Mouse (Mus musculus) splenic B cell, adult 2 months (primary cell): ENCODE results near the gene Pan2.
"Not testable (repeated sequence)": the region's sequence is repeated elsewhere in the genome, so short reads cannot be mapped to it uniquely, and the experiment has no call there.

Experiments used
- DNase-seq: peaks from one replicate; pipeline ENCODE4 v3.0.0-alpha.2; 2011; ENCODE audit warnings: low read depth, low spot score
- H3K27me3 ChIP-seq: 2 replicates; pipeline ENCODE4 v1.6.1; 2012; ENCODE audit warnings: mild to moderate bottlenecking, low read length, moderate library complexity, mixed read lengths; ENCODE audit not compliant: control insufficient read depth, poor library complexity, insufficient read depth, severe bottlenecking
- H3K36me3 ChIP-seq: 2 replicates; pipeline ENCODE4 v1.6.1; 2012; ENCODE audit warnings: mild to moderate bottlenecking, low read length, moderate library complexity, mixed read lengths; ENCODE audit not compliant: control insufficient read depth, poor library complexity, insufficient read depth, severe bottlenecking

The Pan2 gene

GRCm38 (mm10) chr10:128303126-128304021, at the start of gene Pan2:
Gene Pan2 (plus strand): TSS chr10:128303335.
- no peaks in the 10 kb centered on the region for H3K36me3 ChIP-seq
- no peaks in the 10 kb centered on the region for H3K27me3 ChIP-seq
- peak; percentile 100 for DNase-seq

GRCm38 (mm10) chr10:128253677-128254255, 49.4 kb upstream of the Pan2 start, which contains the start of gene Apon:
Gene Apon (plus strand): TSS chr10:128254096.
- DNase-seq, result no peak
- Histone ChIP-seq H3K27me3 (no peaks in the 10 kb centered on the region), H3K36me3 (peaks cover 5% of the 10 kb centered on the region; the same call in 1 of the 2 replicates)

GRCm38 (mm10) chr10:128255925-128256324, 47.2 kb upstream of the Pan2 start:
- Histone ChIP-seq H3K27me3 (no peaks in the 10 kb centered on the region), H3K36me3 (peaks cover 5% of the 10 kb centered on the region; the same call in 1 of the 2 replicates)
- no peak for DNase-seq

DNA sequence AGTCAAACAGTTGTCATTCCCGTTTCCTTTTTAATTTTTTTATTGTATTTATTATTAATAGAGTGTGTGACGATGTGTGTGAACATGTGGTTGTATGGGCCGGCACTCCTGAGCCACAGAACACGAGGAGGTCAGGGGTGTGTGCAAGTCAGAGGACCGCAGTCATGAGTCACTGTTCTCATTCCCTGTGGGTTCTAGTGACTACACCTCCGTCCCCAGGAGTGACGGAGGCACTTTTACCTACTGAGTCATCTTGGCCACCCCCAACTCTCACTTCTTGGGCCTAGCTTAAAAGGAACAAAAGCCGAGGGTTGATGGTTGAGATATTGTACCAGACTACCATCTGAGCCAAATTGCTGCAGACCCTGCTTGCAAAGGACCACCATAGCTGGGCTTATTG, 46.8 kb upstream of the Pan2 start:
- no peak for DNase-seq
- Histone ChIP-seq H3K27me3 (no peaks in the 10 kb centered on the region), H3K36me3 (peaks cover 5% of the 10 kb centered on the region; the same call in 1 of the 2 replicates)

- DNase-seq, result peak; percentile 74
- no peaks in the 10 kb centered on the region for H3K36me3 ChIP-seq
- H3K27me3 ChIP-seq, result no peaks in the 10 kb centered on the region
Measured at GRCm38 (mm10) chr10:128258953-128259352, 44.2 kb upstream of the Pan2 start.

- no peaks in the 10 kb centered on the region for H3K27me3 ChIP-seq
- no peak for DNase-seq
- H3K36me3 ChIP-seq, result no peaks in the 10 kb centered on the region
Measured at GRCm38 (mm10) chr10:128259946-128260345, 43.2 kb upstream of the Pan2 start.

- not testable (repeated sequence) for DNase-seq, H3K27me3 ChIP-seq, H3K36me3 ChIP-seq
Measured at GRCm38 (mm10) chr10:128260376-128260775, 42.8 kb upstream of the Pan2 start.

- Histone ChIP-seq H3K36me3 (no peaks in the 10 kb centered on the region), H3K27me3 (no peaks in the 10 kb centered on the region)
- no peak for DNase-seq
Measured at GRCm38 (mm10) chr10:128262300-128262699, 40.8 kb upstream of the Pan2 start.

DNA sequence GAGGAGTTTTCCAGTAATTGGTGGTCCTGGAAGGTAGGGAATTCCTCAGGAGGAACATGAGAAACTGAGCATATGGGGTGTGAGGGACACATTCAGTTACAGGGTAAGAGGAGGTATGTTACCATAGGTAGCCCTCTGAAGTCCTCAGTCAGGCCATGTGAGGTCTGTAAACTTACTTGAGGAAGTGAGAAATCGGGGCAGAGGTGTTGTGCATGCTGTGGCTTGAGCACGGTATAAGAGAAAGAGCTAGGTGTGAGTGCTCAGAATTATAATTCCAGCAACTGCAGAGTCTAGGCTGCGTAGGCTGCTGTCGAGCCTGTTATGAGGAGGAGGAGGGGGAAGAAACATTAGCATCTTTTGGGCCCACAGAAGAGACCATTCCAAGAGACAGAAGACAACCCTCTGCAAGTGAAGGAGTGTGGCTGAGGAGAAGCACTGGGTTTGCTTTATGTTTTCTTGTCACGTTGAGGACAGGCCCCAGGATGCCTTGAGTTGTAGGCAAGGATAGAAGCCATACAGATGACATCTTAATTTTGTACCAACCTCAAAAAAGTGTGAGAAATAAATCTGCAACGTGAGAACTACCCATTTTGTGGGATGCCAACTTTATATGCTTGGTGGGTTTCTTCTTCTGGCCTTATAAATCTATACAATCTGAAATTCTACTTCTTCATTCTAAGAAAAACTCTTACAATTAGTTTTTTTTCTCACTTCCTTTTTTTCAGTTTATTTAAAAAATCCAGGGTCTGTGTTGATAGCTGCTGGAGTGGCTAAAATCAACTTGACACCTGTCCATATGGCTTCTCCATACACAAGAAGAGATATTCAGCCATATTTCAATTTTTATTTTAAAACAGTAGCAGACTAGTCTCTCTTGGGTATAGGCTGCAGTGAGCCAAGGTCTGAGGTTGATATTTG, 39.5 kb upstream of the Pan2 start:
- peak; percentile 71 for DNase-seq
- Histone ChIP-seq H3K27me3 (no peaks in the 10 kb centered on the region), H3K36me3 (no peaks in the 10 kb centered on the region)

DNA sequence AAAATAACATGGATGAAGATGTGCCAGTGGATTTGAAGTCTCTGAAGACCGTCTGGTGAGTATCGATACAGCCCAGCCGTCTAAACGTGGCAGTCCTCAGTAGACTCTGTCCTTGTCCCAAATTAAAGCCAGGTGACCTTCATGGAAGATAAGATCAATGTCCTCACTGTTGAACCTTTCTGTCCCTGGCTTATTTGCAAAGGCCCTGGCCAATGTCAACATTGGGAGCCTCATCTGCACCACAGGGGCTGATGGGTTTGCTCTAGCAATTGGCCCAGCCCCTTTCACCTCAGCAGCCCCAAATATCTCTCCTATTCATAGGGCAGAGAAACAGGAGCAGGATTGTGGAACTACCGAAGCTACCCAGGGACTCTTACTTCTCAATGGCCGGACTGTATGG, 34.8 kb upstream of the Pan2 start, which contains the start of gene Apof:
TSS of gene Apof (plus strand) at position 301 of the 400 bp plus-strand sequence.
- DNase-seq, result no peak
- Histone ChIP-seq H3K36me3 (no peaks in the 10 kb centered on the region), H3K27me3 (no peaks in the 10 kb centered on the region)

GRCm38 (mm10) chr10:128269206-128269910, 33.8 kb upstream of the Pan2 start:
- Histone ChIP-seq H3K36me3 (no peaks in the 10 kb centered on the region; the same call in 1 of the 2 replicates), H3K27me3 (no peaks in the 10 kb centered on the region)
- no peak for DNase-seq

DNA sequence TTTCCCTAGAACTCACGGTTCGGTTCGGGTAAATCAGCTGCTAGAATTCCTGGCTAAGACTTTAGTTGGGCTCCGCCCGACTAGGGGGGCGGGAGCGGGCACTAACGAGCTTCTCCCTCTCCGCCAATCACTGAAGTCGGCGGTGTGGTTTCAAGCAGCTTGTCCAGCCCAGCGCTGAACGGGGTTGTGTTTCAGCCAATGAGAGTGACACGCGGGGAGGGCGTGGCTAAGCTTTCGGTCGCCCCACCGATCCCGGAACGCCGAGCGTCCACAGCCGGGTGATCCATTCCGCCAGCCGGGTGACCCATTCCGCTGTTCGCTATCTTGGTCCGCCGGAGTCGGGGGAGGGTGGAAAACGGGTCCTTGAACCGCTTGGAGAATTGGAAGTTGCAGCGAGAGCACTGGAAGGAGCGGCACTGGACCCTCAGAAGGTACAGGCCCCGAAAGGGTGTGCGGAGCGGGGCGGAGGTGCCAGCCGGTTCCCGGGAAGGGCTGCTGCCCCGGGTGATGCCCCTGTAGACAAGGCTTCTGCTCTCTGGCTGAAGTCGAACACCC, 32.8 kb upstream of the Pan2 start, which contains the start of gene Stat2:
TSS of gene Stat2 (plus strand) at position 273 of the 555 bp plus-strand sequence.
- peak; percentile 96 for DNase-seq
- H3K27me3 ChIP-seq, result no peaks in the 10 kb centered on the region

GRCm38 (mm10) chr10:128270866-128271265, 32.3 kb upstream of the Pan2 start:
- DNase-seq, result peak; percentile 41
- H3K27me3 ChIP-seq, result no peaks in the 10 kb centered on the region
- H3K36me3 ChIP-seq, result no peaks in the 10 kb centered on the region; the same call in 1 of the 2 replicates

More for the DNA sequence above, 32.8 kb upstream of the Pan2 start, which contains the start of gene Stat2:
- H3K36me3 ChIP-seq, result no peaks in the 10 kb centered on the region; the same call in 1 of the 2 replicates
